Mouse (Mus musculus) erythroblast, embryonic 14.5 days (primary cell): ENCODE results near the gene Olfr545. TPM values are rescaled to one million over a fixed set of nuclear protein-coding genes. Genes with fewer than 3 reads are reported as not detected.
"Not testable (repeated sequence)": the region's sequence is repeated elsewhere in the genome, so short reads cannot be mapped to it uniquely, and the experiment has no call there.

ENCODE experiments used
- H3K27me3 ChIP-seq: 2 replicates; pipeline ENCODE4 v1.6.1; 2012; ENCODE audit warnings: inconsistent platforms; ENCODE audit not compliant: control insufficient read depth
- H3K36me3 ChIP-seq: 2 replicates; pipeline ENCODE4 v1.6.1; 2012; ENCODE audit warnings: mild to moderate bottlenecking, inconsistent platforms; ENCODE audit not compliant: control insufficient read depth
- H3K4me1 ChIP-seq: 2 replicates; pipeline ENCODE4 v1.6.1; 2012; ENCODE audit warnings: inconsistent platforms; ENCODE audit not compliant: control insufficient read depth
- H3K4me3 ChIP-seq: replicated peaks from 2 replicates; pipeline ENCODE3; 2012; ENCODE audit warnings: moderate library complexity, mild to moderate bottlenecking, inconsistent platforms
- H3K9me3 ChIP-seq: 2 replicates; pipeline ENCODE4 v1.6.1; 2012; ENCODE audit warnings: low read length, inconsistent platforms, mixed read lengths; ENCODE audit not compliant: control insufficient read depth
- GATA1 ChIP-seq: IDR thresholded peaks from 2 replicates; pipeline ENCODE4 v1.6.1; 2012; ENCODE audit warnings: low read length, inconsistent platforms, mixed read lengths
- TAL1 ChIP-seq: IDR thresholded peaks from 3 replicates; pipeline ENCODE4 v1.6.1; 2012; ENCODE audit warnings: low read length, inconsistent platforms, mixed read lengths
- polyA plus RNA-seq: library from polyadenylated mRNA; stranded (reverse); fragments of >175 nt; gene quantifications from 2 replicates; pipeline ENCODE4 v1.2.3, GENCODE M21; 2012

Gene Olfr545
- polyA plus RNA-seq, 1 experiment: not detected

- H3K4me3 ChIP-seq: no peak overlapping the region
- peaks cover 16% of the 10 kb centered on the region for H3K27me3 ChIP-seq
- no peaks in the 10 kb centered on the region for H3K9me3 ChIP-seq
- H3K4me1 ChIP-seq: peaks cover 3% of the 10 kb centered on the region; the same call in 1 of the 2 replicates
- TF ChIP-seq TAL1 (no peak), GATA1 (no peak)
- no peaks in the 10 kb centered on the region for H3K36me3 ChIP-seq
These were observed 12.6 kb upstream of the Olfr545 start for GRCm38 (mm10) chr7:102511927-102512326.

GRCm38 (mm10) chr7:102509726-102510125 lies 10.4 kb upstream of the Olfr545 start:
- Histone ChIP-seq H3K36me3 (no peaks in the 10 kb centered on the region), H3K4me3 (no peak overlapping the region), H3K4me1 (peaks cover 3% of the 10 kb centered on the region; the same call in 1 of the 2 replicates), H3K27me3 (peaks cover 16% of the 10 kb centered on the region), H3K9me3 (no peaks in the 10 kb centered on the region)
- TF ChIP-seq GATA1: no peak
- TF ChIP-seq TAL1: no peak

GRCm38 (mm10) chr7:102508666-102509065 lies 9.3 kb upstream of the Olfr545 start:
- H3K27me3 ChIP-seq: peaks cover 10% of the 10 kb centered on the region
- no peaks in the 10 kb centered on the region for H3K9me3 ChIP-seq
- peaks cover 3% of the 10 kb centered on the region; the same call in 1 of the 2 replicates for H3K4me1 ChIP-seq
- H3K4me3 ChIP-seq: no peak overlapping the region
- H3K36me3 ChIP-seq: no peaks in the 10 kb centered on the region
- no peak for TF ChIP-seq GATA1
- TF ChIP-seq TAL1: no peak

GRCm38 (mm10) chr7:102508066-102508465 lies 8.7 kb upstream of the Olfr545 start:
- no peak for TF ChIP-seq GATA1
- no peak for TF ChIP-seq TAL1
- Histone ChIP-seq H3K4me3 (no peak overlapping the region), H3K27me3 (peaks cover 8% of the 10 kb centered on the region), H3K4me1 (peaks cover 3% of the 10 kb centered on the region; the same call in 1 of the 2 replicates), H3K9me3 (no peaks in the 10 kb centered on the region), H3K36me3 (no peaks in the 10 kb centered on the region)

- Histone ChIP-seq H3K36me3 (no peaks in the 10 kb centered on the region), H3K27me3 (no peaks in the 10 kb centered on the region; the same call in 1 of the 2 replicates), H3K4me1 (no peaks in the 10 kb centered on the region), H3K4me3 (no peak overlapping the region), H3K9me3 (no peaks in the 10 kb centered on the region)
- TF ChIP-seq TAL1: no peak
These were observed 7.5 kb upstream of the Olfr545 start for GRCm38 (mm10) chr7:102506848-102507247.

GRCm38 (mm10) chr7:102501986-102502385 lies 2.6 kb upstream of the Olfr545 start:
- Histone ChIP-seq H3K27me3 (no peaks in the 10 kb centered on the region; the same call in 1 of the 2 replicates), H3K9me3 (no peaks in the 10 kb centered on the region), H3K36me3 (no peaks in the 10 kb centered on the region), H3K4me1 (no peaks in the 10 kb centered on the region), H3K4me3 (no peak overlapping the region)
- TF ChIP-seq GATA1 (no peak), TAL1 (no peak)

- H3K9me3 ChIP-seq, H3K4me1 ChIP-seq, H3K4me3 ChIP-seq, H3K36me3 ChIP-seq, H3K27me3 ChIP-seq: not testable (repeated sequence)
These were observed 5.0 kb downstream of the Olfr545 start for GRCm38 (mm10) chr7:102494416-102494815.

- Histone ChIP-seq H3K4me3 (no peak within 1 kb of the TSS), H3K4me1 (peaks cover 22% of the 10 kb centered on the region), H3K9me3 (no peaks in the 10 kb centered on the region), H3K27me3 (no peaks in the 10 kb centered on the region), H3K36me3 (no peaks in the 10 kb centered on the region)
- TF ChIP-seq GATA1: no peak
- TF ChIP-seq TAL1: no peak
These were observed 11.2 kb downstream of the Olfr545 start, which contains the start of gene Olfr544 for GRCm38 (mm10) chr7:102488161-102488560. Gene Olfr544 (minus strand): TSS chr7:102488313.

GRCm38 (mm10) chr7:102486105-102486504 lies 13.3 kb downstream of the Olfr545 start:
- H3K9me3 ChIP-seq: no peaks in the 10 kb centered on the region
- TF ChIP-seq GATA1: no peak
- TF ChIP-seq TAL1: no peak
- H3K27me3 ChIP-seq: peaks cover 4% of the 10 kb centered on the region
- peaks cover 22% of the 10 kb centered on the region for H3K4me1 ChIP-seq
- H3K4me3 ChIP-seq: no peak overlapping the region
- no peaks in the 10 kb centered on the region for H3K36me3 ChIP-seq

GRCm38 (mm10) chr7:102484766-102485165 lies 14.6 kb downstream of the Olfr545 start:
- H3K4me1 ChIP-seq: peaks cover 24% of the 10 kb centered on the region
- H3K4me3 ChIP-seq, H3K36me3 ChIP-seq, H3K9me3 ChIP-seq, H3K27me3 ChIP-seq: not testable (repeated sequence)
